Mouse (Mus musculus): Measurements from ENCODE around the gene Olfr1310. TPM values are rescaled to one million over a fixed set of nuclear protein-coding genes. Genes with fewer than 3 reads are reported as not detected.
"Not testable (repeated sequence)": the region's sequence is repeated elsewhere in the genome, so short reads cannot be mapped to it uniquely, and the experiment has no call there.

The Olfr1310 gene
- polyA plus RNA-seq (2016; fragmentation: Nextera tagmentation; extraction: Ambion mirVana), result not detected in 2 replicates

- Histone ChIP-seq H3K9me3 (no peaks in the 10 kb centered on the region), H3K4me1 (no peaks in the 10 kb centered on the region), H3K27ac (no peak within 1 kb of the TSS), H3K36me3 (no peaks in the 10 kb centered on the region), H3K4me3 (no peak within 1 kb of the TSS), H3K27me3 (ENCODE audit: insufficient read depth, poor library complexity, severe bottlenecking) (no peaks in the 10 kb centered on the region)
- DNase-seq (ENCODE audit: low spot score), result no peak
These were observed at the start of gene Olfr1310 for GRCm38 (mm10) chr2:112012608-112013007. TSS of gene Olfr1310 (minus strand) at chr2:112012708.

- 39% methylated on average over 1 of the region's 1 CpGs for WGBS
These were observed 37.6 kb upstream of the Olfr1310 start, which contains the start of gene Olfr1312 for GRCm38 (mm10) chr2:112050138-112050537. TSS of gene Olfr1312 (minus strand) at chr2:112050238.

GRCm38 (mm10) chr2:112026971-112027370 lies 14.5 kb upstream of the Olfr1310 start:
- H3K27me3 ChIP-seq (ENCODE audit: insufficient read depth, poor library complexity, severe bottlenecking); H3K4me1 ChIP-seq; H3K27ac ChIP-seq; DNase-seq (ENCODE audit: low spot score); H3K9me3 ChIP-seq; H3K4me3 ChIP-seq; H3K36me3 ChIP-seq: not testable (repeated sequence)
- 41% methylated on average over 6 of the region's 6 CpGs for WGBS

More at GRCm38 (mm10) chr2:112050138-112050537, 37.6 kb upstream of the Olfr1310 start, which contains the start of gene Olfr1312:
- no peaks in the 10 kb centered on the region for H3K27me3 ChIP-seq (ENCODE audit: insufficient read depth, poor library complexity, severe bottlenecking)
- no peak for DNase-seq (ENCODE audit: low spot score)
- no peak within 1 kb of the TSS for H3K27ac ChIP-seq
- no peaks in the 10 kb centered on the region for H3K9me3 ChIP-seq
- no peaks in the 10 kb centered on the region for H3K4me1 ChIP-seq
- no peaks in the 10 kb centered on the region for H3K36me3 ChIP-seq
- H3K4me3 ChIP-seq, result no peak within 1 kb of the TSS

GRCm38 (mm10) chr2:112024312-112024711 lies 11.8 kb upstream of the Olfr1310 start, which contains the start of gene Olfr1311:
TSS of gene Olfr1311 (minus strand) at chr2:112024412.
- Histone ChIP-seq H3K27me3 (ENCODE audit: insufficient read depth, poor library complexity, severe bottlenecking) (no peaks in the 10 kb centered on the region), H3K4me1 (no peaks in the 10 kb centered on the region), H3K4me3 (no peak within 1 kb of the TSS), H3K9me3 (no peaks in the 10 kb centered on the region), H3K36me3 (no peaks in the 10 kb centered on the region), H3K27ac (no peak within 1 kb of the TSS)
- 78% methylated on average over 2 of the region's 2 CpGs for WGBS
- no peak for DNase-seq (ENCODE audit: low spot score)

- no peaks in the 10 kb centered on the region for H3K9me3 ChIP-seq
- WGBS, result 81% methylated on average over 3 of the region's 3 CpGs
- H3K27me3 ChIP-seq (ENCODE audit: insufficient read depth, poor library complexity, severe bottlenecking), result no peaks in the 10 kb centered on the region
- H3K4me1 ChIP-seq, result no peaks in the 10 kb centered on the region
- DNase-seq (ENCODE audit: low spot score), result no peak
- H3K27ac ChIP-seq, result no peak overlapping the region
- H3K36me3 ChIP-seq, result no peaks in the 10 kb centered on the region
- H3K4me3 ChIP-seq, result no peak overlapping the region
These were observed 2.4 kb upstream of the Olfr1310 start for GRCm38 (mm10) chr2:112014900-112015299.

GRCm38 (mm10) chr2:111990181-111990580 lies 22.3 kb downstream of the Olfr1310 start, which contains the start of gene Olfr1309:
TSS of gene Olfr1309 (minus strand) at chr2:111990281.
- Histone ChIP-seq H3K36me3 (no peaks in the 10 kb centered on the region), H3K27me3 (ENCODE audit: insufficient read depth, poor library complexity, severe bottlenecking) (no peaks in the 10 kb centered on the region), H3K9me3 (no peaks in the 10 kb centered on the region), H3K27ac (no peak within 1 kb of the TSS), H3K4me1 (no peaks in the 10 kb centered on the region), H3K4me3 (no peak within 1 kb of the TSS)
- no peak for DNase-seq (ENCODE audit: low spot score)
- 59% methylated on average over 1 of the region's 1 CpGs for WGBS

GRCm38 (mm10) chr2:111964844-111965243 lies 47.7 kb downstream of the Olfr1310 start, which contains the start of gene Olfr1308:
TSS of gene Olfr1308 (minus strand) at chr2:111964944.
- Histone ChIP-seq H3K4me1 (no peaks in the 10 kb centered on the region), H3K36me3 (no peaks in the 10 kb centered on the region), H3K4me3 (no peak within 1 kb of the TSS), H3K27ac (no peak within 1 kb of the TSS), H3K9me3 (no peaks in the 10 kb centered on the region), H3K27me3 (ENCODE audit: insufficient read depth, poor library complexity, severe bottlenecking) (no peaks in the 10 kb centered on the region)
- 44% methylated on average over 1 of the region's 1 CpGs for WGBS
- no peak for DNase-seq (ENCODE audit: low spot score)

Other genes with a start within 250 kb of the Olfr1310 start
- not detected in 2 replicates for gene Olfr1302, start 235.3 kb downstream of the Olfr1310 start, polyA plus RNA-seq (2016; fragmentation: Nextera tagmentation; extraction: Ambion mirVana)
- gene Olfr1303, start 192.4 kb downstream of the Olfr1310 start, polyA plus RNA-seq (2016; fragmentation: Nextera tagmentation; extraction: Ambion mirVana), result not detected in 2 replicates
- gene Olfr1305, start 135.6 kb downstream of the Olfr1310 start, polyA plus RNA-seq (2016; fragmentation: Nextera tagmentation; extraction: Ambion mirVana), result not detected in 2 replicates
- not detected in 2 replicates for gene Olfr1306, start 96.4 kb downstream of the Olfr1310 start, polyA plus RNA-seq (2016; fragmentation: Nextera tagmentation; extraction: Ambion mirVana)
- gene Olfr1307, start 63.3 kb downstream of the Olfr1310 start, polyA plus RNA-seq (2016; fragmentation: Nextera tagmentation; extraction: Ambion mirVana), result 0.01 TPM in 1 of 2 replicates, not detected in the other
- gene Olfr1308, start 47.8 kb downstream of the Olfr1310 start, polyA plus RNA-seq (2016; fragmentation: Nextera tagmentation; extraction: Ambion mirVana), result not detected in 2 replicates
- not detected in 2 replicates for gene Olfr1309, start 22.4 kb downstream of the Olfr1310 start, polyA plus RNA-seq (2016; fragmentation: Nextera tagmentation; extraction: Ambion mirVana)
- not detected in 2 replicates for gene Olfr1311, start 11.7 kb upstream of the Olfr1310 start, polyA plus RNA-seq (2016; fragmentation: Nextera tagmentation; extraction: Ambion mirVana)
- gene Olfr1312, start 37.5 kb upstream of the Olfr1310 start, polyA plus RNA-seq (2016; fragmentation: Nextera tagmentation; extraction: Ambion mirVana), result not detected in 2 replicates
- gene Olfr1313, start 65.1 kb upstream of the Olfr1310 start, polyA plus RNA-seq (2016; fragmentation: Nextera tagmentation; extraction: Ambion mirVana), result not detected in 2 replicates
- not detected in 2 replicates for gene Olfr1314, start 84.1 kb upstream of the Olfr1310 start, polyA plus RNA-seq (2016; fragmentation: Nextera tagmentation; extraction: Ambion mirVana)
- gene Olfr1315-ps1, start 102.7 kb upstream of the Olfr1310 start, polyA plus RNA-seq (2016; fragmentation: Nextera tagmentation; extraction: Ambion mirVana), result not detected in 2 replicates
- gene Olfr1316, start 122.3 kb upstream of the Olfr1310 start, polyA plus RNA-seq (2016; fragmentation: Nextera tagmentation; extraction: Ambion mirVana), result not detected in 2 replicates
- not detected in 2 replicates for gene Olfr1317, start 127.6 kb upstream of the Olfr1310 start, polyA plus RNA-seq (2016; fragmentation: Nextera tagmentation; extraction: Ambion mirVana)
- gene Olfr1318, start 141.5 kb upstream of the Olfr1310 start, polyA plus RNA-seq (2016; fragmentation: Nextera tagmentation; extraction: Ambion mirVana), result not detected in 2 replicates
- 22.0 and 23.0 TPM in 2 replicates for gene Lpcat4, start 226.8 kb upstream of the Olfr1310 start, polyA plus RNA-seq (2016; fragmentation: Nextera tagmentation; extraction: Ambion mirVana)
- 0.04 and 0.07 TPM in 2 replicates for gene Nutm1, start 246.6 kb upstream of the Olfr1310 start, polyA plus RNA-seq (2016; fragmentation: Nextera tagmentation; extraction: Ambion mirVana)
- 188 and 206 TPM in 2 replicates for gene Nop10, start 249.2 kb upstream of the Olfr1310 start, polyA plus RNA-seq (2016; fragmentation: Nextera tagmentation; extraction: Ambion mirVana)